Mouse (Mus musculus): Measurements from ENCODE around the gene Abhd11. TPM values are rescaled to one million over a fixed set of nuclear protein-coding genes. Genes with fewer than 3 reads are reported as not detected.
"Not testable (repeated sequence)": the region's sequence is repeated elsewhere in the genome, so short reads cannot be mapped to it uniquely, and the experiment has no call there.

The Abhd11 gene
- 10 to 100 TPM; 45.1 to 49.8 TPM for total RNA-seq (2021)
- long read RNA-seq, experiment 1, transcript Abhd11-201 (6 exons, 1,493 nt): major isoform, 58 of 63 reads
- long read RNA-seq, experiment 1, partial matches to known transcripts: 0 of 63 reads
- long read RNA-seq, experiment 1, other reads (novel, unspliced or antisense): 2 of 63 reads
- long read RNA-seq, experiment 2, transcript Abhd11-206 (5 exons, 1,473 nt): minor isoform, 5 of 46 reads
- long read RNA-seq, experiment 2, transcript Abhd11-201 (6 exons, 1,493 nt): major isoform, 38 of 46 reads
- long read RNA-seq, experiment 2, partial matches to known transcripts: 1 of 46 reads
- long read RNA-seq, experiment 2, other reads (novel, unspliced or antisense): 1 of 46 reads

- DNase-seq (ENCODE audit: low spot score): peak; percentile 98
These were observed at the start of gene Abhd11 for GRCm38 (mm10) chr5:135008671-135009589. Abhd11 (plus strand) TSS chr5:135009152.

DNA sequence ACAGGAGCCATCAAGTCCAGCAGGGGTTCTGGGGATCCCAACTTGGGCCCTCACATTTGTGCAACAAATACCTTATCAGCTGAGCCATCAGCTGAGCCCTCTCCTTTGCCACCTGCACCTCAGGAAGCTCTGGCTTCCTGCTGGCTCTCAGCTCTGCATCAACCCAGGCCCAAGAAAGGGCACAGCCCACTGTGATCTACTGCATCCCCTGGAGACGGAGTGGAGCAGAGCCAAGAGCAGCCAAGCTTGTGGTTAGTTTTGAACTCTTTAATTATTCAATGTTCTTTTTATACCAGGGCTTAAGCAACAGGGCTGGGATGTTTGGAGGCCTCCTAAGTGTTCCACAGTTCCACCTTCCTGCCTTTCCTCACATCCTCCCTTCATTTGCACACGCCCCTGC is 48.5 kb upstream of the Abhd11 start:
- DNase-seq (ENCODE audit: low spot score): no peak

- no peak for DNase-seq (ENCODE audit: low spot score)
These were observed 47.4 kb upstream of the Abhd11 start for GRCm38 (mm10) chr5:134961519-134961918.

DNA sequence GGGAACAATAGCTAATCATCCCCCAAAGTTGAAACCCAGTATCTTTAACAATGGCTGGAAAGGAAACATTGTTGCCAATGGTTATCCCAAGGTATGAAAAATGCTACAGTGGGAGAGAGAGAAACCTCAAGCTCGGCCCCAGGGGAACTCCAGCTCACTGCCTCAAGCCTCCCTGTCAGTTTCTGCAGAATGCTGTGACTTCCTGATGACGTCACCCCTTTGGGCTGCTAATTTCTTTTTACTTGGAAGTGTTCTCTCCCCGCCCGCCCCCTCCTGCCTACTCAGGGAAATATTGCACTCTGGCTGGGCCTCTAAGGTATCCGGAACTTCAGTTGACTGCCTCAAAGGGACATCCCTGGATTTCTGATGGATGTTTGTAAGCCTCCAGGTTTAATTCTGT is 45.4 kb upstream of the Abhd11 start:
- DNase-seq (ENCODE audit: low spot score): no peak

GRCm38 (mm10) chr5:134964655-134965054 is 44.3 kb upstream of the Abhd11 start:
- not testable (repeated sequence) for DNase-seq (ENCODE audit: low spot score)

DNA sequence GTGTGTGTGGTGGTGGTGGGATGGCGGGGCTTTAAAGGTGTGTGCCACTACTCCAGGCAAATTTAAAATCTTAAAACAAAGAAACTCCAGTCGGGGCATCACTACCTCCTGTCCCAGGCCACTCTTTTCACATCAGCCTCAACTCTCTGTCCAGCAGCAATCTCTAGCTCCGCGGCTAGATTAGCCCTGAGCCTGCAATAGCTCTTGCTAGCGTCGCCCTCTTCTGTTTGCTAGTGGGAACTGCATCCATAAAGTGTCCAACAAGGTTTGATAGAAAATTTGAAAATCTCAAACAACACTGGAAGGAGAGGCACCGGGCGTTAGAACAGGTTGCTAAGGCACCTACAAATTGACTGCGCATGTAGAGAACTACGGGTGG is 43.5 kb upstream of the Abhd11 start:
- DNase-seq (ENCODE audit: low spot score): peak; percentile 76

DNA sequence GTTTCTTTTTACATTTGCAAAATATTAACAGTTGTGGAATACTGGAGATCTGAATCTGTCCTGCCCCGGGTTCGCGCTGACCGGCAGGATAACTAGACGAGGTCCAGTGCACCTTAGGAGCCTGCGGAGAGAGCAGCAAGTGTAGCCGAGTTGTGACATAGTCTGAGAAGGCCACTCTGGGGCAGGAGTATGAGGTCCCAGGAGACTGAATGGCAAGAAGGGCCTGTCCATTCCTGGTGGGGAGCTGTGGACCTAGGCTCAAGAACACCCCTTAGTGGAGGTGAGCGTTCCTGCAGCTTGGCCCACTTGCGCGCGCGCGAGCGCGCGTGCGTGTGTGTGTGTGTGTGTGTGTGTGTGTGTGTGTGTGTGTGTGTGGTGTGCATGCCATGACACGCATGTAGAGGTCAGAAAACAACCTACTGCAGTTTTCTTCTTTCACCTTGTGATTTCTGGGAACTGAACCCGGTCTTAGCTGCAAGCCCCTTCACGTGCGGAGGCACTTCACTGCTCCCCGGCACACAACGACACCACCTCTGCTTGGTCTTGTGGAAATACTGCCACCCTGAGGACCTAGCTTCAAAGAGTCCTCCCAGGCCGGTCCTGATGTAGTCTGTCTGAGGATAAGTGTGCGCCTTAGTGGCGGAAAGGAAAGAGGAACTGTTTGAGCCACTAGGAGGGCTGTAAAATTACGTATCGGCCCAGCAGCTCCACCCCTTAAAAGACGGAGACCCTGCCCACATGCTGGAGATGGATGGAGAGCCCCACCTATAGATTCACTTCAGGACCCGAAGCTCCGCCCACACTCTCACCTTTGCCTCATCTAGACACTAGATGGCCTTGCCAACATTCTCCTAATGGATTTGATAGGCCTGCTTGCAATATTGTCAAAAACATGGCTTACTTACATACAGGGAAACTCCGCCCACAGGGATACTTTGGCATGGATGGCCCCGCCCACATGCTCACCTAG is 42.8 kb upstream of the Abhd11 start:
- peak; percentile 40 for DNase-seq (ENCODE audit: low spot score)

DNA sequence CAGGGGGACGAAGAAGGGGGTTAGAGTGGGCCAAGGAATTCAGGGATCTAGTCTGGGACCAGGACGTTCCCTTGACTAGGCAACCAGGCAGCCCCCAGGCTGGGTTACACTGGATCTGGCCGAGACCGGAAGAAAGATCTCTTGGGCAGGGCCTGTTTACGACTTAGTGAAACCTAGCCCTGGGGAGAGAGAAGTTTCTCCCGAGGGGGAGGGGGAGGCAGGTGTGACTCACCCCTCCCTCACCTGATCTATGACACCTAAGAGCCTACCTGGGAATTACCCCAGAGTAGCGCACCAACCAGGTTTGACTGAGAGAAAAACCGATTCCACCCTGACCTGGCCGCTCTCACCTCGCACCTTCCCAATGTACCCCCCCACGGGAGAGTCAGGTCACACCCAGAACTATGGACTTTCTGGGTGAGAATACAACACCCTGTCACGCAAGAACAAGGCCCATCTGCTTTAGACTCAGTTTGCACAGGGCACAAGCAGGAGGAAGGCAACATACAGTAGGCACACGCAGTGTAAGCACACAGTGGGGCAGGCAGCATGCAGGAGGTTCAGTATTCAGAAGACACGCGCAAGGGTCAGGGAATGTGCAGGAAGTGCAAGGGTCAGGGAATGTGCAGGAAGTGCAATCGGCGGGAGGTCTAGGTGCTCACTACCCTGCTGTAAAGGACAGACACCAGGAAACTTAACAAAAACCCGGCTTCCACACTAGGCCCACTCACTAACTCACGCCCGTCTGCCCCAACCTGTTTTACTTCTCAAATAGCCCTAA is 41.6 kb upstream of the Abhd11 start:
- DNase-seq (ENCODE audit: low spot score): no peak

- no peak for DNase-seq (ENCODE audit: low spot score)
These were observed 38.3 kb upstream of the Abhd11 start for GRCm38 (mm10) chr5:134970671-134971070.

DNA sequence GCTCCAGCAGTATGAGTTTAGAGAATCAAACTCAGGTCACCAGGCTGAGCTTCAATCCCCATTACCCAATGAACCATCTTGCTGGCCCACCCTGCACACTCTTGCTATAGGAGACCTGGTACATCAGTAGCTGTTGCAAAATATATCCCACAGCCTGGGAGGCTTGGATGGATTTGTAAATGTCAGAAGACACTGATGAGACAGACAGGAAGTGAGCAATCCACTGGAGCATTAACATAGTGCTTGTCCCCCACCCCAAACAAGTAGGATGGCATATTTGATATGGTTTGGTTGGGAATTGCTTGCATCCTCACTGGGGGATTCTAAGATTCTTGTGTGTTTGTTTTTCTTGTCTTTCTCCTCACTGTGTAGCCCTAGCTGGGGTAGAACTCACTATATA is 35.9 kb upstream of the Abhd11 start:
- no peak for DNase-seq (ENCODE audit: low spot score)

DNA sequence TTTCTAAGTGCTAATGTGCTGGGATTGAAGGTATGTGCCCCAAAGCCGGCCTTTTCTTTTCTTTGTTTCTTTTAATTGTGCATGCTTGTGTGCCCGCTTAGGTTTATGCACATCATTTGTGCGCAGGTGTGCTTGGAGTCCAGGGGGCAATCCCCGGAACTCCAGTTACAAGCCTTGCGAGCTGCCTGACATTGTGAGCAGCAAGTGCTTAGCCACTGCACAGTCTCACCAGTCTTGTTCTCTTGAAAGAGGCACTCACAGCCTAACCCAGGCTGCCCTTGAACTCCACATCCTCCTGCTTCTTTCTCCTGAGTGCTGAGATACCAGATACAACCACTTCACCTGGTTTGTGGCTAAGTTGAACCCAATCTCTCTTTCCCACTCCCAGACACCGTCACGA is 35.4 kb upstream of the Abhd11 start:
- no peak for DNase-seq (ENCODE audit: low spot score)

GRCm38 (mm10) chr5:134974294-134974693 is 34.7 kb upstream of the Abhd11 start:
- DNase-seq (ENCODE audit: low spot score): no peak

- no peak for DNase-seq (ENCODE audit: low spot score)
These were observed 34.0 kb upstream of the Abhd11 start for GRCm38 (mm10) chr5:134974921-134975320.

GRCm38 (mm10) chr5:134976164-134976563 is 32.8 kb upstream of the Abhd11 start:
- DNase-seq (ENCODE audit: low spot score): no peak

- no peak for DNase-seq (ENCODE audit: low spot score)
These were observed 32.2 kb upstream of the Abhd11 start for GRCm38 (mm10) chr5:134976577-134977250.

DNA sequence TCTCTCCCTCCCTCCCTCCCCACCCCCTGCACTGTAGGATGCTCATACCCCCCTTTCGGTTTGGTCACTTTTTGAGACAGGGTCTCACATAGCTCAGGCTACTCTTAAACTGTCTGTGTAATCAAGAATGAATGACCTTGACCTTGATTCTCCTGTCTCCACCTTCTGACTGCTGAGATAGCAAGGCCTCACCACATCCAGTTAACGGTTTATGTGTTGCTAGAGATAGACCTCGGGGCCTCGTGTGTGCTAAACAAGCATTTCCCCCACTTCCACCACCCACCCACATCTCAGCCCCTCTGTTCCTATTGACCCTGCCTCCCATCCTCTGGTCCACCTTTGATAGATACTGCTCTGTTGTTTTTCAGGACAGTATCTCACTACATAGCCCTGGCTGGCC is 31.1 kb upstream of the Abhd11 start:
- no peak for DNase-seq (ENCODE audit: low spot score)

DNA sequence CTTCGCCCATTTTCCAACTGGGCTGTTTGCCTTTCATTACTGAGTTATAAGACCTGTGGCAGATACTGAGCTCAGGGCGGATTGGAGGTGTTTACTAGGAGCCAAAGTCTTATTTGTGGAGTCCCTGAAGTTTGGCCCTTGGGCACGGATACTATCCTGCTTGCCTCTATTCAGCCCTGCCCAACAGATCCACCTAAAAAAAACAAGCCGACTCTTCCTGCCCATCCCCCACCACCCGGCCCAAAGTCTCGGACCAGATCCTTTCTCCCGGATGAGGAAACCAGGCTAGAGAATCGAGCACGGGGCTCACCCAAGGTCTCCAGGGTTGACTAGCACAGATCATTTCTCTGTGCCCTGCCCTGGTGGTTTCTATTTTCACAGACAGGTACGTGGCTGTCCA is 27.8 kb upstream of the Abhd11 start:
- no peak for DNase-seq (ENCODE audit: low spot score)

GRCm38 (mm10) chr5:134983111-134983510 is 25.8 kb upstream of the Abhd11 start:
- DNase-seq (ENCODE audit: low spot score): no peak

DNA sequence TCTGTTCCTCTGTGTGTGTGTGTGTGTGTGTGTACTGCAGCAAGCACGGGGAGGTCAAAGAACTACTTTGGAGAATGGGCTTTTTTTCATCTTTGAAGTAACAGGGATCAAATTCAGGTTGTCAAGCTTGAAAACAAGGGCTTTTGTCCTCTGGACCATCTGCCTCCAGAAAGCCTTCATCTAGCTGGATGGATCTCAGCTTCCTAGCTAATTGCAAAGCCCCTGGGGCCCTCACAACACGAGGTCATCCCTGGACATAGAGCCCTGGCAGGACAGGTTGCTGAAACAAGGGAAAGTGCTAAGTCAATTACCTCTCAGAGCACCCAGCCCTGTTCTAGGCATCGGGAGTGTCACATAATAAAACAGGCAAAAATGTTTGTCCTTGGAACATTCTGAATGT is 25.2 kb upstream of the Abhd11 start:
- DNase-seq (ENCODE audit: low spot score): no peak
